Mouse (Mus musculus) intestine, postnatal 0 days (tissue): ENCODE data around the gene Kalrn. TPM values are rescaled to one million over a fixed set of nuclear protein-coding genes. Genes with fewer than 3 reads are reported as not detected.

ENCODE experiments used
- ATAC-seq: fragments of 200-750 bp; cut with Nextera tagmentation; 2 replicates; pipeline ENCODE4 v1.8.0; 2017; ENCODE audit warnings: mild to moderate bottlenecking, moderate TSS enrichment, moderate library complexity
- H3K27ac ChIP-seq: fragments of 300-500 bp; sonication (generic); 2 replicates; pipeline ENCODE4 v1.5.1; 2014; ENCODE audit warnings: mild to moderate bottlenecking, low read depth, low read length, moderate library complexity
- H3K27me3 ChIP-seq: fragments of 300-500 bp; sonication (generic); replicated peaks from 2 replicates; pipeline ENCODE4 v1.6.1; 2014; ENCODE audit warnings: low read length, mixed read lengths; ENCODE audit not compliant: control insufficient read depth, insufficient read depth
- H3K36me3 ChIP-seq: fragments of 300-500 bp; sonication (generic); 2 replicates; pipeline ENCODE4 v1.6.1; 2014; ENCODE audit warnings: mild to moderate bottlenecking, moderate library complexity; ENCODE audit not compliant: control insufficient read depth, insufficient read depth
- H3K4me1 ChIP-seq: fragments of 300-500 bp; sonication (generic); replicated peaks from 2 replicates; pipeline ENCODE4 v1.6.1; 2014; ENCODE audit warnings: antibody characterized with exemption, low read length, mixed read lengths; ENCODE audit not compliant: control insufficient read depth, insufficient read depth
- H3K4me2 ChIP-seq: fragments of 300-500 bp; sonication (generic); replicated peaks from 2 replicates; pipeline ENCODE4 v1.6.1; 2014; ENCODE audit warnings: low read depth, mild to moderate bottlenecking, moderate library complexity
- H3K4me3 ChIP-seq: fragments of 300-500 bp; sonication (generic); 2 replicates; pipeline ENCODE4 v1.5.1; 2014; ENCODE audit warnings: low read depth, low read length
- H3K9ac ChIP-seq: fragments of 300-500 bp; sonication (generic); 2 replicates; pipeline ENCODE4 v1.6.1; 2014; ENCODE audit warnings: mild to moderate bottlenecking, low read depth, low read length
- H3K9me3 ChIP-seq: fragments of 300-500 bp; sonication (generic); 2 replicates; pipeline ENCODE4 v1.6.1; 2016; ENCODE audit warnings: mixed run types; ENCODE audit not compliant: control insufficient read depth
- CTCF ChIP-seq: sonication (generic); IDR thresholded peaks from 2 replicates; pipeline ENCODE4 v1.5.1; 2016; ENCODE audit warnings: low read depth, mild to moderate bottlenecking, control low read depth, antibody characterized with exemption, moderate library complexity
- WGBS: fragments of 180-500 bp; shearing (Covaris S2); extraction: QIAGEN DNeasy Blood & Tissue Kit; methylation state at CpG from one replicate; pipeline ENCODE4 v1.1.7; 2014; 5-methylcytosine and 5-hydroxymethylcytosine counted together
- polyA plus RNA-seq: library from polyadenylated mRNA; unstranded; fragments of >200 nt; fragmentation: Nextera tagmentation; extraction: Ambion mirVana; gene quantifications from 2 replicates; pipeline ENCODE4 v1.2.1, GENCODE M21; 2015

Kalrn gene
- polyA plus RNA-seq, 1 experiment from 2014 or later: 7.5 TPM

GRCm38 (mm10) chr16:34231146-34231545 lies 342.2 kb downstream of the Kalrn start:
- no peaks in the 10 kb centered on the region for H3K27me3 ChIP-seq
- no peaks in the 10 kb centered on the region for H3K36me3 ChIP-seq
- WGBS: 65% methylated on average over 2 of the region's 2 CpGs
- H3K27ac ChIP-seq: no peak overlapping the region
- no peak overlapping the region for H3K9ac ChIP-seq
- H3K4me2 ChIP-seq: no peak overlapping the region
- no peaks in the 10 kb centered on the region for H3K9me3 ChIP-seq
- no peaks in the 10 kb centered on the region for H3K4me1 ChIP-seq
- no peak for TF ChIP-seq CTCF
- H3K4me3 ChIP-seq: no peak overlapping the region
- ATAC-seq: no peak

DNA sequence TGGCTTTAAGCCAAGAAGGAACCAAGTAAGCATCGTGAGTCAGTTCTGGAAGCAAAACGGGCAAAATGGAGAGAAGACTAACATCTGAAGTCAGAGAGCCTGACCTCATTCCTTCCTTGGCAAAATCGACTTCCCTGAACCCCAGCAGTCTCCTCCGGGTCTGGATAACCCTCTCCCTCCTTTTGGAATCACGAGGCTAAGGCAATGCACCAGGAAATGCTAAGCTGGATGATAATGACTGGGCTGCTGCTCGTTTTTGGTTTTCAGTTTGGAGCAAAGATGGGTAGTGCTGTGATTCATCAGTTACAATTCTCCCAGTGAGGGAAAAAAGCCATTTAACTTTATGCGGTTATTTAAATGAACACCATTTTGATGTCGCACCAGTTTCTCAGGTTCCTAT lies 344.0 kb downstream of the Kalrn start:
- Histone ChIP-seq H3K4me1 (no peaks in the 10 kb centered on the region), H3K9ac (no peak overlapping the region), H3K4me3 (no peak overlapping the region), H3K9me3 (no peaks in the 10 kb centered on the region), H3K36me3 (no peaks in the 10 kb centered on the region), H3K4me2 (no peak overlapping the region), H3K27me3 (no peaks in the 10 kb centered on the region), H3K27ac (no peak overlapping the region)
- 73% methylated on average over 8 of the region's 8 CpGs for WGBS
- TF ChIP-seq CTCF: no peak
- ATAC-seq: no peak

DNA sequence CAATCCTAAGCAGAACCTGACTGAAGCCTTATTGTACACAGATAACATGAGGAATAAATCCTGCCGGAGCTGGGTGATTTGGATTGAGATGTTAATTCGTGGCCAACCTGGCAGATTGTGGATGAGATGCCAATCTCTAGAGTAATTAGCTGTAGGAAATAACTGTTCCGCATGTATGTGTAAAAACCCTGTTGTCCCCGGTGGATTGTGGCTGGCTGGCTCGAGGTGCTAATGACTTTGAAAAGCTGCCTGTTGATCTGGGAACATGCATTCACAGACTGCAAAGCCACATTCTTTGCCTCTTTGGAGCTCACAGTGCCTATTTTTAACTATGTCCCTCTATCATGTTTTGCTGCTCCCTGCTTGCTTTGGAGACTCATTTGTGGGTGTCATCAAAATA lies 344.7 kb downstream of the Kalrn start:
- no peak overlapping the region for H3K4me3 ChIP-seq
- no peaks in the 10 kb centered on the region for H3K4me1 ChIP-seq
- ATAC-seq: no peak
- H3K4me2 ChIP-seq: no peak overlapping the region
- no peak overlapping the region for H3K27ac ChIP-seq
- TF ChIP-seq CTCF: no peak
- 67% methylated on average over 5 of the region's 5 CpGs for WGBS
- no peaks in the 10 kb centered on the region for H3K9me3 ChIP-seq
- H3K27me3 ChIP-seq: no peaks in the 10 kb centered on the region
- H3K36me3 ChIP-seq: no peaks in the 10 kb centered on the region
- H3K9ac ChIP-seq: no peak overlapping the region

GRCm38 (mm10) chr16:34212160-34212559 lies 361.2 kb downstream of the Kalrn start:
- TF ChIP-seq CTCF: no peak
- H3K27ac ChIP-seq: no peak overlapping the region
- H3K9me3 ChIP-seq: no peaks in the 10 kb centered on the region
- no peak for ATAC-seq
- no peaks in the 10 kb centered on the region; the same call in 1 of the 2 replicates for H3K36me3 ChIP-seq
- WGBS: 83% methylated on average over 3 of the region's 3 CpGs
- H3K4me1 ChIP-seq: no peaks in the 10 kb centered on the region
- H3K4me2 ChIP-seq: no peak overlapping the region
- no peak overlapping the region for H3K9ac ChIP-seq
- H3K27me3 ChIP-seq: no peaks in the 10 kb centered on the region
- no peak overlapping the region for H3K4me3 ChIP-seq

- Histone ChIP-seq H3K9me3 (no peaks in the 10 kb centered on the region), H3K27ac (no peak overlapping the region), H3K9ac (no peak overlapping the region), H3K4me3 (no peak overlapping the region), H3K27me3 (no peaks in the 10 kb centered on the region), H3K4me1 (no peaks in the 10 kb centered on the region), H3K36me3 (no peaks in the 10 kb centered on the region; the same call in 1 of the 2 replicates), H3K4me2 (no peak overlapping the region)
- 56% methylated on average over 12 of the region's 12 CpGs for WGBS
- ATAC-seq: no peak
- TF ChIP-seq CTCF: no peak
These were observed 362.1 kb downstream of the Kalrn start for GRCm38 (mm10) chr16:34211243-34211642.

DNA sequence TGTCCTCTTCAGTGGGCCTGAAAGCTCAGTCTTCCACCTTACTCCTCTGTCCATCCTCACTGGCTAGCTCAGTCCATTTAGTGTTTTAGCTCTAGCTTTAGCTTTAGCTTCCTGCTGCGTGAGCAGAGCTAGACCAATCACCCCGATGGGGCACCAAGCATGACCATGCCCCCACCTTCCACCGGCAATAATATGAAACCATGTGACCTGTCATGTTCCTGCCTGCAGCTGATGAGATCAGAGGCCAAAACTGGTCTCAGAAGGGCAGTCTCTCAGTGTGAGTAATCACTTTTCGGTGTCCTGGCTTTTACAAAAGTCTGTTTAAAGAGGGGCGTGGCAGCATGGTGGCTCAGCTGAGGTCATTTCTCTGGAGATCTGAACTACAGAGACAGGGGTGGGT lies 364.6 kb downstream of the Kalrn start:
- Histone ChIP-seq H3K9me3 (no peaks in the 10 kb centered on the region), H3K27me3 (no peaks in the 10 kb centered on the region), H3K27ac (no peak overlapping the region), H3K36me3 (no peaks in the 10 kb centered on the region; the same call in 1 of the 2 replicates), H3K9ac (no peak overlapping the region), H3K4me1 (no peaks in the 10 kb centered on the region), H3K4me2 (no peak overlapping the region; the same call in 1 of the 2 replicates), H3K4me3 (no peak overlapping the region)
- no peak for TF ChIP-seq CTCF
- WGBS: 31% methylated on average over 5 of the region's 5 CpGs
- peak; percentile 80 for ATAC-seq

DNA sequence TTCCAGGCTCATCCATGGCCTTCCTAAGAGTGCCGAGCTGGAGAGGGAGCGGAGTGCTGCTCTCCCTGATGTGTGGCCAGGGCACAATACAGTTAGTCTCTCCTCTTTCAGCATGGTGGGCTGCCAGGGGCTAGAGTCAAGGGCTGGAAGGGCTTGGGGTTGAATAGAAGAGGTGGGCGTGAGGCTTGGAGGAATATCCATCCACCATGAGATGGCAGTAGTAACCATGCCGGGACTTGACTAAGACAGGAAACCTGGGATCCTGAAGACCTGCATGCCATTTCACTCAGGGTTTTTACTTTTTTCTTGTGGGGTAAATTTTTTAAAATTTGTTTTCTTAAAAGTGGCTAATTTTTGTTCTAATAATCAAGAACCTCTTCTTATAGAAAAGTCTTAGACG lies 365.4 kb downstream of the Kalrn start:
- TF ChIP-seq CTCF: peak; percentile 44
- 93% methylated on average over 5 of the region's 5 CpGs for WGBS
- Histone ChIP-seq H3K9me3 (no peaks in the 10 kb centered on the region), H3K36me3 (no peaks in the 10 kb centered on the region; the same call in 1 of the 2 replicates), H3K4me2 (no peak overlapping the region), H3K9ac (no peak overlapping the region), H3K27ac (no peak overlapping the region), H3K4me3 (no peak overlapping the region), H3K4me1 (no peaks in the 10 kb centered on the region), H3K27me3 (no peaks in the 10 kb centered on the region)
- no peak for ATAC-seq
